Mouse (Mus musculus): ENCODE measurements at regions not wholly inside any gene's neighbourhood (a gene's known extent, or its start where the extent isn't known, plus 50 kb on each side); places are given as distances from the start of the nearest gene placed in this dataset.
A peak's percentile ranks its signal among the peaks of the same experiment; 100 is the strongest.
"Not testable (repeated sequence)": the region's sequence is repeated elsewhere in the genome, so short reads cannot be mapped to it uniquely, and the experiment has no call there.

DNA sequence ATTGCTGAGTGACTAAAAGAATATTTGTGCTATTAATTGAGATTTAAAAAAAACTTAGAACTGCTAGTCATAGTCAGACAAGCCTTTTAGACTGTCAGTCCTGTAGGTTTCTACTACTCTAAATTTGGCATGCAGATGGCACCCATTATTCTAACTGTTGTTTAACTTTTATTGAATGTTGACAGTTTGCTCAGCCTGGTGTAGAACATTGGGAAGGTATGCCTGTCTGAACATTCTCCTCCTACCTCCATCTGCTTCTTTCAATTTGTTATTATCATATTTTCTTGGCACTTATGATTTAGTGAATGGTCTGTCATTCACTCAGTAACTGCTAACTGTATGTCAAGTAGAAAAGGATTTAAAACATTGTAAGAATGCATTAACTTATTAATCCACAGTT lies 130.9 kb downstream of the Gmnc start:
- no peak for DNase-seq (ENCODE audit: low read depth, low spot score)

- peak; percentile 39 for DNase-seq (ENCODE audit: low read depth, low spot score)
Observed at GRCm38 (mm10) chr16:26849191-26849590, 142.3 kb downstream of the Gmnc start.

GRCm38 (mm10) chr16:26827006-26827405 lies 164.4 kb downstream of the Gmnc start:
- no peak for DNase-seq (ENCODE audit: low read depth, low spot score)

DNA sequence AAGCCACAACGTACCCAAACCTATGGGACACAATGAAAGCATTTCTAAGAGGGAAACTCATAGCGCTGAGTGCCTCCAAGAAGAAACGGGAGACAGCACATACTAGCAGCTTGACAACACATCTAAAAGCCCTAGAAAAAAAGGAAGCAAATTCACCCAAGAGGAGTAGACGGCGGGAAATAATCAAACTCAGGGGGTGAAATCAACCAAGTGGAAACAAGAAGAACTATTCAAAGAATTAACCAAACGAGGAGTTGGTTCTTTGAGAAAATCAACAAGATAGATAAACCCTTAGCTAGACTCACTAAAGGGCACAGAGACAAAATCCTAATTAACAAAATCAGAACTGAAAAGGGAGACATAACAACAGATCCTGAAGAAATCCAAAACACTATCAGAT lies 180.3 kb downstream of the Gmnc start:
- not testable (repeated sequence) for DNase-seq (ENCODE audit: low read depth, low spot score)

DNA sequence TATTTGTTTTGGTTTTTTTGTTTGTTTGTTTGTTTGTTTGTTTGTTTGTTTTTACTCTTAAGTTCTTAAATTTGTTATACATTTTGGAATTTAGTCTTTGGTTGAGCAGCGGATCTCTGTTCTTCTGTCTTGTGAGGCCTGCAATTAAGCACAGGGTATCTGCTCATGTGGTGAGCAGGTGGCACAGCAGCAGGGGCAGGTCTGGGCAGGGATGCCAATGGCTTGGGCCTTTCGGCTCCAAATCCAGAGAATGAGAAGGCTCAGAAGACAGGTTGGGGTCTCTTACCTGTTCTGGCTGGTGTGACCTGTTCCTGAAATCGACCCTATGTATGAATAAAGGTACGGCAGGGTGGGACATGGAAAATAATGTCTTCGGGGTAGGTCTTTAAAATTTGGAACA lies 186.0 kb downstream of the Gmnc start:
- DNase-seq (ENCODE audit: low read depth, low spot score): no peak

- no peak for DNase-seq (ENCODE audit: low read depth, low spot score)
Observed at GRCm38 (mm10) chr16:26787042-26787620, 204.3 kb downstream of the Gmnc start.

DNA sequence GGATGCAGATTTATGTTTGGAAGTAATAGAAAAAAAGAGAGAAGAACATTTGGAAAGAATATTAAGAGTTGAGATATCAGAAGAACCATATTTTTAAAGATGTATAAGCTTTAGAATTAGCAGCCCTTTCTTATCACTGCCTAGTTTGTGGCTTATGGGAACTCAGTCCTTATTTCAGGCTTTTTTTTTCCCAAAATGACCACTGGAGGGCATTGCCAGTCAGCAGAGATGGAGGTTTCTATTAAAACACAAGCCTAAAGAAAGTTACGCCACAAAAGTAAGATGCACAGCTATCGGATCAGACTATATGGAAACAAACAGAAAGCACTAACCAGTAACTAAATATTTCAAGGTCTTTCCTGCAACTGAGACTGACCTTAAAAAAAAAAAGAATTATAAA lies 200.8 kb downstream of the Il1rap start:
- DNase-seq (ENCODE audit: low read depth, low spot score): no peak
